Mouse (Mus musculus): Measurements from ENCODE around the gene Megf6. TPM values are rescaled to one million over a fixed set of nuclear protein-coding genes. Genes with fewer than 3 reads are reported as not detected.
A peak's percentile ranks its signal among the peaks of the same experiment; 100 is the strongest.

Gene Megf6
- polyA plus RNA-seq, 1 experiment from 2014 or later, result 10.8 TPM

DNA sequence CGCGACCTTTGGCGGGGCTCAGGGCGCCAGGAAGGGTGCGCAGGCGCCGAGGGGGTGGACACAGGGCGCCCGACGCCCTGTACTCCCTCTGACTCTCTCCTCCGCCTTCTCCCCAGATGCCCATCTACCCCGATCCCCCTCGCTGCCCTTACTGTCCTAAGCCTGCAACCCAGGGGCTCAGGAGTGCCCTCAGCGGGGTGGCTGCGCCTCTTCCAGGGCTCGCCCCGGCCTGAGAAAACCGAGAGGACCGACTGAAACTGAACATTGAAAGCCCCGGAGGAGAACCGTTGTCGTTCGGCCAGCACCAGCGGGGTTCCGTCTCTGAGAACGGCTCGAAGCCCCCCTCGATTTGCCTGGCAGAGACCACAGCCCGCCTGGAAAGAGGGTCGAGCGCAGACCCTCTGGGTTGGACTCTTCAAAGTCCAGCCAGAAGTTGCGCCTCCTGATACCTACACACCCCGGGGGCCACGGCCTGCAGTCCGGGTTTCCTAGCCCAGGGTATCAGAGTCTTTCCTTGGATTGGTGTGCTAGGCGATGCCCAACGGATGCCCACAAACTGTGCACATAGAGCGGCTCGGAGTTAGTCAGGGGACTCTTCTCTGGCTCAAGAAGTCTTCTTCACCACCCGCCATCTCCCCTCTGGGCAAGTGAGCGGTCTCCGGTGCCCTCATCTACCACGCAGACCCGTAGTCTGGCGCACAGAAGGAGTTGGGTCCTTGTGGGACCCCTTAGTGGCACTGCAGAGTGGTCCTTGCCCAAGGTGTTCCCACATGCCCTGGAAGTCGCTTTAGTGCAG, 30.1 kb upstream of the Megf6 start:
- H3K4me3 ChIP-seq (ENCODE audit: low read depth, low read length), result peak overlapping the region; percentile 51
- peaks cover 11% of the 10 kb centered on the region for H3K4me1 ChIP-seq (replicated peaks; ENCODE audit: control insufficient read depth, insufficient read depth)
- H3K9me3 ChIP-seq (ENCODE audit: control insufficient read depth, low read length), result no peaks in the 10 kb centered on the region
- no peaks in the 10 kb centered on the region for H3K36me3 ChIP-seq (ENCODE audit: control insufficient read depth, insufficient read depth, low read length)
- DNase-seq (ENCODE audit: low spot score), result no peak
- peak overlapping the region; percentile 87 for H3K4me2 ChIP-seq (replicated peaks; ENCODE audit: low read depth)
- peak overlapping the region; percentile 43 for H3K9ac ChIP-seq (ENCODE audit: low read length)
- no peak for ATAC-seq (ENCODE audit: low FRiP score, low TSS enrichment)
- peaks cover 7% of the 10 kb centered on the region; the same call in 1 of the 2 replicates for H3K27me3 ChIP-seq (ENCODE audit: control insufficient read depth, insufficient read depth, low read length)
- no peak overlapping the region for H3K27ac ChIP-seq (replicated peaks)
- no peak for TF ChIP-seq CTCF (IDR thresholded peaks at IDR 0.05; ENCODE audit: low read depth)
- 4% methylated on average over 35 of the region's 46 CpGs for WGBS

- Histone ChIP-seq H3K27me3 (ENCODE audit: control insufficient read depth, insufficient read depth, low read length) (peaks cover 7% of the 10 kb centered on the region; the same call in 1 of the 2 replicates), H3K4me2 (replicated peaks; ENCODE audit: low read depth) (peak overlapping the region; percentile 87), H3K36me3 (ENCODE audit: control insufficient read depth, insufficient read depth, low read length) (no peaks in the 10 kb centered on the region), H3K4me3 (ENCODE audit: low read depth, low read length) (peak overlapping the region; percentile 51), H3K9me3 (ENCODE audit: control insufficient read depth, low read length) (no peaks in the 10 kb centered on the region), H3K4me1 (replicated peaks; ENCODE audit: control insufficient read depth, insufficient read depth) (peaks cover 11% of the 10 kb centered on the region), H3K9ac (ENCODE audit: low read length) (no peak overlapping the region), H3K27ac (replicated peaks) (no peak overlapping the region)
- no peak for TF ChIP-seq CTCF (IDR thresholded peaks at IDR 0.05; ENCODE audit: low read depth)
- ATAC-seq (ENCODE audit: low FRiP score, low TSS enrichment) (no peak), DNase-seq (ENCODE audit: low spot score) (no peak)
- WGBS, result 2% methylated on average over 41 of the region's 42 CpGs
These were observed 29.3 kb upstream of the Megf6 start for GRCm38 (mm10) chr4:154141009-154141867.

DNA sequence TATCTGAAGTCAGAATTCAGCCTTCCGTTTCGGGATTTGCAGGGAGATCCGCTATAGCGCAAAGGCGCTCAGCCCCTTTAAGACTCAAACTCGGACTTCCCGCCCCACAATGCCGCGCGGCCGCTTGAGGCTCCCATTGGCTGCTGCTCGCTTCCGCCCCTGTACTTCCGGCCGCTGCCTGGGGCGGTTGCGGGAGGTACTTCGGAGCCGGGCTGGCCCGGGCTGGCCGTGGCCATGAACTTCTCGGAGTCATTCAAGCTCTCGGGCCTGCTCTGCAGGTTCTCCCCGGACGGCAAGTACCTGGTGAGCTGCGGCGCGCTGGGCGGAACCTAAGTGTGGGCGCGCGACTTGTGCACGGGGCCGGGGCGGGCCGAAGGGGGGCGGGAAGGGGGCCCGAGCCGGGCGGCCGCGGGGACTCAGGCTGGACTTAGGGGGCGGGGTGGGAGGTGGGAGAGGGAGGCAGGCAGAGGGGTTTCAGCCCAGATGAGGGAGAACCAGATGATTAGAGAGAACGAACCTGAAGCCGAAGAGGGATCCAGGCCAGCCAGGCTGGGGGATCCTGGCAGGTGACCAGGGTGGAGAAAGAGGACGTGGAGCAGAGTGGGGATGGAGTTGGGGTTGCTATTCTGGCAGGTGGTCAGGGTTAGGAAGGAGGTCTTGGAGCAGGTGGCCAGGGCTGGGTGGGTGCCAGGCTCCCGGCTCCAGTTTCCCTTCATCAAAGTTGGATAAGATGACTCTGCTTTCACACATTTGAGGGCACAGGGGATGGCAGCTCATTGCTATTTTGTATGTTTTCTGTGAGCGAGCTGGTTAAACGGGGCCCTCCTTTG, 28.1 kb upstream of the Megf6 start, which contains the start of gene Wrap73:
Wrap73 (plus strand) TSS at position 162 of the 830 bp plus-strand sequence.
- peak within 1 kb of the TSS; percentile 80 for H3K27ac ChIP-seq (replicated peaks)
- no peak for TF ChIP-seq EP300 (optimal IDR thresholded peaks at IDR 0.05)
- peak; percentile 9; the same call in 1 of the 2 replicates for TF ChIP-seq CTCF (IDR thresholded peaks at IDR 0.05; ENCODE audit: low read depth)

GRCm38 (mm10) chr4:154144712-154145111, 25.8 kb upstream of the Megf6 start:
- DNase-seq (ENCODE audit: low spot score) (no peak), ATAC-seq (ENCODE audit: low FRiP score, low TSS enrichment) (no peak)
- no peak overlapping the region for H3K27ac ChIP-seq (replicated peaks)
- no peak overlapping the region for H3K4me3 ChIP-seq (ENCODE audit: low read depth, low read length)
- peaks cover 3% of the 10 kb centered on the region; the same call in 1 of the 2 replicates for H3K36me3 ChIP-seq (ENCODE audit: control insufficient read depth, insufficient read depth, low read length)
- TF ChIP-seq EP300 (optimal IDR thresholded peaks at IDR 0.05) (no peak), CTCF (IDR thresholded peaks at IDR 0.05; ENCODE audit: low read depth) (0 out of 2 replicates have a peak, but pooled peaks have one; percentile 10)
- no peaks in the 10 kb centered on the region for H3K9me3 ChIP-seq (ENCODE audit: control insufficient read depth, low read length)
- no peak overlapping the region for H3K9ac ChIP-seq (ENCODE audit: low read length)
- H3K4me2 ChIP-seq (replicated peaks; ENCODE audit: low read depth), result no peak overlapping the region
- H3K27me3 ChIP-seq (ENCODE audit: control insufficient read depth, insufficient read depth, low read length), result no peaks in the 10 kb centered on the region; the same call in 1 of the 2 replicates
- WGBS, result 87% methylated on average over 3 of the region's 3 CpGs
- H3K4me1 ChIP-seq (replicated peaks; ENCODE audit: control insufficient read depth, insufficient read depth), result peaks cover 7% of the 10 kb centered on the region

More for the DNA sequence above, 28.1 kb upstream of the Megf6 start, which contains the start of gene Wrap73:
- WGBS, result under 1% methylated on average over 44 of the region's 49 CpGs
- Histone ChIP-seq H3K36me3 (ENCODE audit: control insufficient read depth, insufficient read depth, low read length) (no peaks in the 10 kb centered on the region), H3K4me3 (ENCODE audit: low read depth, low read length) (peak within 1 kb of the TSS; percentile 74), H3K9ac (ENCODE audit: low read length) (peak within 1 kb of the TSS; percentile 74), H3K27me3 (ENCODE audit: control insufficient read depth, insufficient read depth, low read length) (peaks cover 7% of the 10 kb centered on the region; the same call in 1 of the 2 replicates), H3K4me2 (replicated peaks; ENCODE audit: low read depth) (peak within 1 kb of the TSS; percentile 78), H3K9me3 (ENCODE audit: control insufficient read depth, low read length) (no peaks in the 10 kb centered on the region), H3K4me1 (replicated peaks; ENCODE audit: control insufficient read depth, insufficient read depth) (peaks cover 11% of the 10 kb centered on the region)
- DNase-seq (ENCODE audit: low spot score) (peak; percentile 93), ATAC-seq (ENCODE audit: low FRiP score, low TSS enrichment) (peak; percentile 94)

- no peak for DNase-seq (ENCODE audit: low spot score)
- no peaks in the 10 kb centered on the region for H3K27me3 ChIP-seq (ENCODE audit: control insufficient read depth, insufficient read depth, low read length)
- peaks cover 4% of the 10 kb centered on the region; the same call in 1 of the 2 replicates for H3K4me1 ChIP-seq (replicated peaks; ENCODE audit: control insufficient read depth, insufficient read depth)
- H3K9ac ChIP-seq (ENCODE audit: low read length), result no peak overlapping the region
- H3K4me3 ChIP-seq (ENCODE audit: low read depth, low read length), result no peak overlapping the region
- ATAC-seq (ENCODE audit: low FRiP score, low TSS enrichment), result no peak
- TF ChIP-seq EP300 (optimal IDR thresholded peaks at IDR 0.05) (no peak), CTCF (IDR thresholded peaks at IDR 0.05; ENCODE audit: low read depth) (no peak)
- WGBS, result 79% methylated on average over 10 of the region's 10 CpGs
- H3K27ac ChIP-seq (replicated peaks), result no peak overlapping the region
- peaks cover 8% of the 10 kb centered on the region; the same call in 1 of the 2 replicates for H3K36me3 ChIP-seq (ENCODE audit: control insufficient read depth, insufficient read depth, low read length)
- H3K9me3 ChIP-seq (ENCODE audit: control insufficient read depth, low read length), result no peaks in the 10 kb centered on the region
- no peak overlapping the region for H3K4me2 ChIP-seq (replicated peaks; ENCODE audit: low read depth)
These were observed 24.2 kb upstream of the Megf6 start for GRCm38 (mm10) chr4:154146342-154146741.
